Mouse (Mus musculus): Measurements from ENCODE around the gene Heph. TPM values are rescaled to one million over a fixed set of nuclear protein-coding genes. Genes with fewer than 3 reads are reported as not detected.
A peak's percentile ranks its signal among the peaks of the same experiment; 100 is the strongest.
"Not testable (repeated sequence)": the region's sequence is repeated elsewhere in the genome, so short reads cannot be mapped to it uniquely, and the experiment has no call there.

The Heph gene
- 10 to 100 TPM; 11.9 to 13.2 TPM for total RNA-seq (2021)

DNA sequence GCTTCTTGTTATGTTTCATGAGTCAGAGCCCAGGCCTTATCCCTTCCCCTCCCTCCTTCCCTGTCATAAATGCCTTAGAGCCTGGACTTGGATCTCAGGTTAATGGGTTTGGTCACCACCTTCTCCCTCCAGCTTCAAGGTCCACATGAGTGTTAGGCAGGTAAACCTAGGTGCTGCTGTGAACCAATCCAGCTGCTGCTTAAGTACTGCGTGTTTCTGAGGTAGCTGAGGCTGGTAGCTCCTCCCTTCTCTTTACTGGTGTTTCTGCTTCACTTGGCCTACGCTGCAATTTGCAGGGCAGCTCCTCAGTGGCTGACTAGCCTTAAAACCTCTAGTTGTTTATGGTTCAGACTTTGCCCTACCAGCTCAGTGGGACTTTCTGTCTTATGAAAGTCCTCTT is at the start of gene Heph:
Gene Heph (plus strand): TSS at position 211 of the 400 bp plus-strand sequence.
- DNase-seq, result no peak
- intact Hi-C loops (cut with DNase I), result no loop called here

DNA sequence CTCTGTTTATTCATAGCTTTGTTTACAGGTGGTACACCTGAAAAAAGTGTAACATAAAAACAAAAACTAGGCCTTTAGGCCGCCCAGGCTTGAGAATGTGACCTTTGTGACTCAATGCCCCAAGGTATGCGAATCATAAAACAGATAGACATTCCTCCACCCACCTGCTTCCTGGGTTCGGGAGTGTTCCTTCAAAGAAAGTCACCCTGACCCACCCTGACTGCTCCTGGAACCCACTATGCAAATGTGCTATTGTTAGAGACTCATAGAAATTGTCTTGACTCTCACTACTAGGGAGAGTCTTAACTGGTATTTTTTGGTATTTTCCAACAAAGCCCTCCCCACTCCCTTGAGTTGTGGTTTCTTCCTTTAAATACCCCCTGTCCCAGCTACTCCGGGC is 39.8 kb upstream of the Heph start:
- DNase-seq; intact Hi-C loops (cut with DNase I): not testable (repeated sequence)

DNA sequence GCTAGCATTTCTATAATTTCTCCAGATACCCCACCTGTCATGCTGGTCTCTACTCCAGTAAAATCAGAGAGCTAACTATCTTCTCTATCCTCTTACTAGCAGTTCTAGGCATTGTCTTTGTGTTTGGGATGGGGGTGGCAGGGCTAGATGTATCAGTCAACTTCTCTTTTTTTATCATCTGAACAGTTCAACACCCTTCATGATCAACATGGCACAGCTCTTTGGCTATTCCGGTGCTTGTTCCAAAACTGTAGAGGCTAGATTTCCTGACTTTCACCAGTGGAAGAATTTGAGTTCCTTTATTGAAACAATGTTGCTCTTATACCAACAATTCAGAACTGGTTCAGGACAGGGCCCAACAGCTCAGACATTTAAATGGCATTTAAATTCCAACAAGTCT is 38.2 kb upstream of the Heph start:
- intact Hi-C loops (cut with DNase I), result no loop called here
- no peak for DNase-seq

DNA sequence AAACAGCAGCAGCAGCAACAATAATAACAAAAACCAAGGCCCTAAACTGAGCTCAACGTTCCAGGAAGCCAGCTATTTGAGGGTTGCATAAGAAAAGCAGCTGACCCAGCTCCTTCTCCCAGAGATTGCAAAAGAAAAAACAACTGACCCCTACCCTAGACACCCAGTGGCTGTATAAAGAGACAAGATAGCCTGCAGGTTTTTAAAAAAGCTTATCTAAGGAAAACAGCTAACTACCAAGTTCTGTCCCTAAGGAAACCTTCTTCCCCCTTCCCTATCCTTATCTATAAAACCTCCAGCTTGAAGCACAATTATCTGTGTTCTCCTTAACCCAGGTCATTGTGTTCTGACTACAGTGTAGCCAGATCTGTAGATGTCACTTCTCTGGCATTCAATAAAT is 37.4 kb upstream of the Heph start:
- DNase-seq, result no peak
- intact Hi-C loops (cut with DNase I), result no loop called here

DNA sequence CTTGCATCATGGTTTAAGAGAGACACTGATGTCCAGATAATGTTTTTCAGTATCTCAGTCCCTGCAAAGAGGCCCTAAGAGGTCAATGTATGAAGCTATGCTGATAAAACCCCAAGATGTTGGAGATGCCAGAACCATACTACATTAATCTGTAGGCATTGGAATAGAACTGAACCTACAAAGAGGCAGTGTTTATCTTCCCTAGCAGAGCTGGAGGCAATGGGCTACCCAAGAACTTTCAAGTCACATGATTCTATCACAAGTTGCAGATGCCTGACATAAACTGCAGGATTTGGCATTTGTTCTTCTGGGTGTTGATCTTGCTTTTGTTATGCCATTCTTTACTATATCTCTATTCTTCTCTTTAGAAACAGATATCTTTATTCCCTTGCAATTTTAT is 35.8 kb upstream of the Heph start:
- no peak for DNase-seq
- intact Hi-C loops (cut with DNase I), result no loop called here

DNA sequence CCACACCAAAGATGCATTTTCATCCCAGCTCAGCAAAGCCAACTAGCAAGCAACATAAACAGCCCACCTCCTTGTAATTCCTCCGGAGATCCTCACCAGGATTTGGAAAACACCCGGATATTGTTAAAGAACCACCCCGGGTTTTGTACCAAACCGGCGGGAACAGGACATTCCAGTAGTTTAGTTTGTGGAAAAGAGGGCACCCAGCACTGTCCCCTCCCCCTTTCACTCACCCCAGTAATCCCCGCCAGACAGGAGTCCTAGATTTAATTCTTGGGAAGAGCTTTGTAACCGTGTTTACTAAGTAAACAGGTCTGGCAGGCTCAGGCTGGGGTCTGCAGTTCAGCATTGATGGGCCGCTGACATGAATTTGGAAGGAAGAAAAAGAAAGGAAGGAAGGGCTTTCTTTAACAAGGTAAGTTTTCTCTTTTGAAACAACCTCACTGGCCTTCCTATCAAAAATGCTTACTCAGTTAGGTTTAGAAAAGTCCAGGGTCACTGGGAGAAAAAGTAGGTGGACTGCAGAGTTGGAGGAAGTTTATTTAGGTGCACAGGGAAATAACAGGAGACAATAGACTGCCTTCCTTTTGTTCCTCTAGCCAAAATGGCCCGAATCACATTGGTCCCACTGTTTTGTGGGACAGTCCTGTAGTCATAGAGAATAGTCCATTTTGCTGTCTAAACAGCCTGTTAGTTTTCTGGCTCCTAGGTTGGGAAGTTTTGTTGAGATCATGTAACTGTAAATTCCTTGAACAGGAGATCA is 1.2 kb downstream of the Heph start, which contains the start of gene Hsf3:
Gene Hsf3 (minus strand): TSS at position 94 of the 763 bp plus-strand sequence.
- peak; percentile 22 to 37 for DNase-seq
- intact Hi-C loops (cut with DNase I), result no loop called here

DNA sequence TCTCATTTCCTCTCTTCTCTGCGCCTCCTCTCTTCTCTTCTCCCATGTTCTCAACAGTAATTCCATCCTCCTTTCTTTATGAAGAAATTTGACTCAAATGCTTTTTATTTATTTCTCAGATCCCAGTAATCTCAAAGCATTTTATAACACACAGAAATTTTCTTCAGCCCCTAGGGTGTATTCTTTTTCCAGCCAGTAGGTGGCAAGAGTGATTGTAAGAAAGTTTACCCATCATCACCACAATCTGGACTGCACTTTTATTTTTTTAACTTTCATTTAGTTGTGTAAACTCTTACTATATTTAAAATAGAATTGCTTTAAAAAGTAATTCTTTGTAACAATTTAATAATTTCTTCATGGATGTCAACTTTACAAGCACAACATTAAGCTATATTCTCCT is 46.4 kb downstream of the Heph start:
- DNase-seq, result peak in 1 of 2 experiments; percentile 6
- intact Hi-C loops (cut with DNase I), result loop anchor here (2.0 kb wide), 1 partner anchor 377 kb away; no protein-coding TSS in a partner anchor

Other genes with a start within 250 kb of the Heph start
- under 1 TPM; 0.29 to 0.42 TPM for gene Vsig4, start 161.9 kb upstream of the Heph start, total RNA-seq (2021)
- not detected for gene Hsf3, start 935 bp downstream of the Heph start, total RNA-seq (2021)